Mouse (Mus musculus): Measurements from ENCODE around the gene Scamp2.

DNA sequence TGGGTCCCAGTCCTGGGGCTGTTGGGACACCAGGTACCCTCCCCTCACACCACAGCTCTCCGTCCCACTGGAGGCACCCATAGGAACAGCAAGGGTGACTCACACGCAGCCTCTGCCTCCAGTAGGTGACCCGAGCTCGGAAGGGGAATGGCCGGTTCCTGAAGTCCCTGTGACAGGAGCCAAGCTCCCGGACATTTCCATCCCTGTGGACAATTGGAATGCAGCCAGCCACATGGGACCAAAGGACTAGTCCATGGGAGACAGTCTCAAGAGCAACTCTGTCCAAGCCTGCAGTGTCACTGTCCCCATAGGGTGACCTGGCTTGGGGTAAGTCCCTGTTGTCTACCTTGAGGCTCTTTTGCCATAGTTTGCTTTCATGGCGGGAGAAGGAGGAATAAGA is 53.2 kb downstream of the Scamp2 start:
- no peak for TF ChIP-seq CTCF (IDR thresholded peaks at IDR 0.05; ENCODE audit: borderline replicate concordance, insufficient read depth, low read depth, low read length)
- TF ChIP-seq POLR2A (IDR thresholded peaks at IDR 0.05; ENCODE audit: borderline replicate concordance, insufficient read depth, low read length), result no peak
